Mouse (Mus musculus) stomach, postnatal 0 days (tissue): Measurements from ENCODE around the gene 3830417A13Rik.

Source experiments
- CTCF ChIP-seq: IDR thresholded peaks from 2 replicates; pipeline ENCODE4 v1.5.1; 2016; ENCODE audit warnings: antibody characterized with exemption, low read depth, mild to moderate bottlenecking, moderate library complexity
- EP300 ChIP-seq: optimal IDR thresholded peaks from 2 replicates; pipeline ENCODE3; 2016; ENCODE audit warnings: antibody characterized with exemption

DNA sequence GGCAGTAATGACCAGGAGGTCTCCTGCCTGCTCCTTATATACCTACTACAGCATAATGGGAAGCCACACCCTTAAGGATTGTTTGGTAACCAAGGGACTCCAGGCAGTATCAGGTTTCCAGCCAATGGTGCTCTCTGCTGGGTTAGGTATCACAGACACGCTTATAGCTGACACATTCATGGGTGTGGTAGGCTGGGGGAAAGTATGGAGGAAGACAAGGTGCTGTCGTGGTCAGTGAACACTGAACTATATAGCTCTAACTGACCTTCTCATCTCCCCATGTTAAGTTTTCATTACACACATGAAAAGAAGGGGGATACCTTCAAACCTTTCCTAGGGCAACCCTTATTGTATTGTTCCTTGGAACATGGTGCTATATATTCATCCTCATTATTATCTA lies 21.2 kb upstream of the 3830417A13Rik start, which contains the start of gene Gm6760:
- TF ChIP-seq CTCF (no peak), EP300 (no peak)
